Mouse (Mus musculus): ENCODE data around the gene Appbp2. TPM values are rescaled to one million over a fixed set of nuclear protein-coding genes. Genes with fewer than 3 reads are reported as not detected.

Gene Appbp2
- total and polyA plus RNA-seq, 2 experiments from 2014 or later = 24.2 to 38.8 TPM

GRCm38 (mm10) chr11:85255471-85256027 lies 20.6 kb upstream of the Appbp2 start:
- Histone ChIP-seq H3K9me3 (replicated peaks; ENCODE audit: control insufficient read depth, low read length) (no peaks in the 10 kb centered on the region), H3K4me2 (ENCODE audit: low read depth, low read length) (no peak overlapping the region), H3K9ac (replicated peaks; ENCODE audit: low read depth, low read length) (no peak overlapping the region), H3K27me3 (ENCODE audit: control insufficient read depth, insufficient read depth, low read length) (no peaks in the 10 kb centered on the region), H3K4me1 (ENCODE audit: control insufficient read depth, insufficient read depth) (no peaks in the 10 kb centered on the region), H3K36me3 (replicated peaks; ENCODE audit: control insufficient read depth, insufficient read depth, low read length) (no peaks in the 10 kb centered on the region), H3K27ac (ENCODE audit: low read depth) (no peak overlapping the region), H3K4me3 (ENCODE audit: low read depth, low read length) (no peak overlapping the region)
- no peak for DNase-seq (ENCODE audit: low spot score)
- 27% methylated on average over 3 of the region's 3 CpGs for WGBS
- TF ChIP-seq CTCF (IDR thresholded peaks at IDR 0.05; ENCODE audit: low read depth) = no peak
- TF ChIP-seq EP300 (IDR thresholded peaks at IDR 0.05; ENCODE audit: low read depth) = no peak
- no peak for ATAC-seq (ENCODE audit: insufficient read depth, low read depth)

GRCm38 (mm10) chr11:85253641-85254040 lies 18.7 kb upstream of the Appbp2 start:
- no peaks in the 10 kb centered on the region for H3K4me1 ChIP-seq (ENCODE audit: control insufficient read depth, insufficient read depth)
- ATAC-seq (ENCODE audit: insufficient read depth, low read depth) = no peak
- H3K4me3 ChIP-seq (ENCODE audit: low read depth, low read length) = no peak overlapping the region
- no peak for DNase-seq (ENCODE audit: low spot score)
- no peak overlapping the region for H3K27ac ChIP-seq (ENCODE audit: low read depth)
- H3K4me2 ChIP-seq (ENCODE audit: low read depth, low read length) = no peak overlapping the region
- no peaks in the 10 kb centered on the region for H3K9me3 ChIP-seq (replicated peaks; ENCODE audit: control insufficient read depth, low read length)
- H3K9ac ChIP-seq (replicated peaks; ENCODE audit: low read depth, low read length) = no peak overlapping the region
- no peaks in the 10 kb centered on the region for H3K27me3 ChIP-seq (ENCODE audit: control insufficient read depth, insufficient read depth, low read length)
- WGBS = 79% methylated on average over 7 of the region's 7 CpGs
- TF ChIP-seq CTCF (IDR thresholded peaks at IDR 0.05; ENCODE audit: low read depth) (no peak), EP300 (IDR thresholded peaks at IDR 0.05; ENCODE audit: low read depth) (no peak)
- H3K36me3 ChIP-seq (replicated peaks; ENCODE audit: control insufficient read depth, insufficient read depth, low read length) = no peaks in the 10 kb centered on the region

GRCm38 (mm10) chr11:85253006-85253405 lies 18.1 kb upstream of the Appbp2 start:
- Histone ChIP-seq H3K36me3 (replicated peaks; ENCODE audit: control insufficient read depth, insufficient read depth, low read length) (no peaks in the 10 kb centered on the region), H3K27ac (ENCODE audit: low read depth) (no peak overlapping the region), H3K4me2 (ENCODE audit: low read depth, low read length) (no peak overlapping the region), H3K27me3 (ENCODE audit: control insufficient read depth, insufficient read depth, low read length) (no peaks in the 10 kb centered on the region), H3K4me1 (ENCODE audit: control insufficient read depth, insufficient read depth) (no peaks in the 10 kb centered on the region), H3K4me3 (ENCODE audit: low read depth, low read length) (no peak overlapping the region), H3K9ac (replicated peaks; ENCODE audit: low read depth, low read length) (no peak overlapping the region), H3K9me3 (replicated peaks; ENCODE audit: control insufficient read depth, low read length) (no peaks in the 10 kb centered on the region)
- TF ChIP-seq CTCF (IDR thresholded peaks at IDR 0.05; ENCODE audit: low read depth) = no peak
- no peak for TF ChIP-seq EP300 (IDR thresholded peaks at IDR 0.05; ENCODE audit: low read depth)
- DNase-seq (ENCODE audit: low spot score) (no peak), ATAC-seq (ENCODE audit: insufficient read depth, low read depth) (no peak)
- WGBS = 61% methylated on average over 5 of the region's 5 CpGs

- ATAC-seq (ENCODE audit: insufficient read depth, low read depth) (no peak), DNase-seq (ENCODE audit: low spot score) (no peak)
- Histone ChIP-seq H3K4me1 (ENCODE audit: control insufficient read depth, insufficient read depth) (no peaks in the 10 kb centered on the region), H3K9ac (replicated peaks; ENCODE audit: low read depth, low read length) (no peak overlapping the region), H3K36me3 (replicated peaks; ENCODE audit: control insufficient read depth, insufficient read depth, low read length) (no peaks in the 10 kb centered on the region), H3K4me3 (ENCODE audit: low read depth, low read length) (no peak overlapping the region), H3K27me3 (ENCODE audit: control insufficient read depth, insufficient read depth, low read length) (no peaks in the 10 kb centered on the region), H3K9me3 (replicated peaks; ENCODE audit: control insufficient read depth, low read length) (no peaks in the 10 kb centered on the region), H3K27ac (ENCODE audit: low read depth) (no peak overlapping the region), H3K4me2 (ENCODE audit: low read depth, low read length) (no peak overlapping the region)
- TF ChIP-seq CTCF (IDR thresholded peaks at IDR 0.05; ENCODE audit: low read depth) = no peak
- no peak for TF ChIP-seq EP300 (IDR thresholded peaks at IDR 0.05; ENCODE audit: low read depth)
- 88% methylated on average over 5 of the region's 5 CpGs for WGBS
These were observed 17.0 kb upstream of the Appbp2 start for GRCm38 (mm10) chr11:85251955-85252354.

- Histone ChIP-seq H3K27ac (ENCODE audit: low read depth) (no peak overlapping the region), H3K9me3 (replicated peaks; ENCODE audit: control insufficient read depth, low read length) (no peaks in the 10 kb centered on the region)
- 30% methylated on average over 3 of the region's 3 CpGs for WGBS
These were observed 15.5 kb upstream of the Appbp2 start for GRCm38 (mm10) chr11:85250467-85250866.

GRCm38 (mm10) chr11:85249338-85249737 lies 14.4 kb upstream of the Appbp2 start:
- TF ChIP-seq EP300 (IDR thresholded peaks at IDR 0.05; ENCODE audit: low read depth) (no peak), CTCF (IDR thresholded peaks at IDR 0.05; ENCODE audit: low read depth) (no peak)
- H3K36me3 ChIP-seq (replicated peaks; ENCODE audit: control insufficient read depth, insufficient read depth, low read length) = no peaks in the 10 kb centered on the region
- no peak overlapping the region for H3K27ac ChIP-seq (ENCODE audit: low read depth)
- H3K9ac ChIP-seq (replicated peaks; ENCODE audit: low read depth, low read length) = no peak overlapping the region
- H3K4me3 ChIP-seq (ENCODE audit: low read depth, low read length) = no peak overlapping the region
- no peak overlapping the region for H3K4me2 ChIP-seq (ENCODE audit: low read depth, low read length)
- 67% methylated on average over 3 of the region's 3 CpGs for WGBS
- ATAC-seq (ENCODE audit: insufficient read depth, low read depth) (no peak), DNase-seq (ENCODE audit: low spot score) (no peak)
- no peaks in the 10 kb centered on the region for H3K4me1 ChIP-seq (ENCODE audit: control insufficient read depth, insufficient read depth)
- H3K27me3 ChIP-seq (ENCODE audit: control insufficient read depth, insufficient read depth, low read length) = no peaks in the 10 kb centered on the region
- H3K9me3 ChIP-seq (replicated peaks; ENCODE audit: control insufficient read depth, low read length) = no peaks in the 10 kb centered on the region

More at GRCm38 (mm10) chr11:85250467-85250866, 15.5 kb upstream of the Appbp2 start:
- no peaks in the 10 kb centered on the region for H3K4me1 ChIP-seq (ENCODE audit: control insufficient read depth, insufficient read depth)
- H3K27me3 ChIP-seq (ENCODE audit: control insufficient read depth, insufficient read depth, low read length) = no peaks in the 10 kb centered on the region
- ATAC-seq (ENCODE audit: insufficient read depth, low read depth) (no peak), DNase-seq (ENCODE audit: low spot score) (no peak)
- H3K4me2 ChIP-seq (ENCODE audit: low read depth, low read length) = no peak overlapping the region
- TF ChIP-seq EP300 (IDR thresholded peaks at IDR 0.05; ENCODE audit: low read depth) = no peak
- no peak for TF ChIP-seq CTCF (IDR thresholded peaks at IDR 0.05; ENCODE audit: low read depth)
- H3K36me3 ChIP-seq (replicated peaks; ENCODE audit: control insufficient read depth, insufficient read depth, low read length) = no peaks in the 10 kb centered on the region
- H3K9ac ChIP-seq (replicated peaks; ENCODE audit: low read depth, low read length) = no peak overlapping the region
- no peak overlapping the region for H3K4me3 ChIP-seq (ENCODE audit: low read depth, low read length)

Data from heart, postnatal 0 days (tissue).